Mouse (Mus musculus): Measurements from ENCODE around the gene Ccdc82. TPM values are rescaled to one million over a fixed set of nuclear protein-coding genes. Genes with fewer than 3 reads are reported as not detected.

Gene Ccdc82
- polyA plus RNA-seq (2014; fragmentation: Nextera tagmentation; extraction: Ambion mirVana), result 8.3 and 10.8 TPM in 2 replicates

DNA sequence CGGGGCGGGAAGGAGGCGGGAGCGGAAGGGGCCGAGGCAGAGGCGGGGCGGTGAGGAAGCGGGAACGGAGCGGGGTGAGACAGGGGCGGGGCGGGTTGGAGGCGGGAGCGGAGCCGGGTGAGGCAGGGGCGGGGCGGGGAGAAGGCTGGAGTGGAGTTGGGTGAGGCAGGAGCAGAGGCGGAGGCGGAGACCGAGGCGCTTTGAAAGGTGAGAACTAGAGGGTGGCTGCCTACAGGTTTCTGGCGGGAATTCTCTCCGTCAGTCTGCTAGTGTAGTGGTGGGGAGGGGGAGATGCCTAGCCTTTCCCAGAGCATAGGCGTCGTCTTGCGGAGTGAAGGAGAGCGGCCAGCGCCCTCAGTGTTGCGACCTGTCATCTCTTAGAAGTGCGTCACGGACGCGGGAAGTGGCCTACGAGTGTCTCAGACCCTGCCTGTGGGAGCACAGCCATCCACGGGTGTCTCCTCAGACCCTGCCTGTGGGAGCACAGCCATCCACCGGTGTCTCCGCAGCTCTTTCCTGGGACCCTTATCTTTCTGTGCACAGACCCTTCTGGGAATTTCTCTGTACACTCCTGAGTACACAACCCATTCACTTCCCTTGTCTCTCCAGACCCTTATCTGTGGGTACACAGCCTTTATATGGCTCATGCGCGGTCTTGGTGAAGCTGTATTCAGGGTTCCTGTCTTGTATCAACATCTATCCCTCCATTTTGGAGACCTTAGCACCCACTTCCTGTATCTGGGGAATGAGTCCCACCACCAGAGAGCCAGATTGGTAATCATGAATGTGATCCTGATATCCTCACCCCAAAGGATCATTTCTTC is at the start of gene Ccdc82:
Gene Ccdc82 (plus strand): TSS at position 141 of the 824 bp plus-strand sequence.
- H3K9me3 ChIP-seq (ENCODE audit: control insufficient read depth, low read length), result no peaks in the 10 kb centered on the region
- ATAC-seq (ENCODE audit: low FRiP score, low TSS enrichment), result peak; percentile 99
- no peaks in the 10 kb centered on the region for H3K4me1 ChIP-seq (ENCODE audit: control insufficient read depth, insufficient read depth, low read length)
- peak within 1 kb of the TSS; percentile 60 for H3K4me3 ChIP-seq (ENCODE audit: low read length)
- no peaks in the 10 kb centered on the region for H3K27me3 ChIP-seq (ENCODE audit: control insufficient read depth, insufficient read depth, low read length)
- no peaks in the 10 kb centered on the region for H3K36me3 ChIP-seq (ENCODE audit: control insufficient read depth, insufficient read depth, low read length)
- peak within 1 kb of the TSS; percentile 67 for H3K4me2 ChIP-seq (replicated peaks; ENCODE audit: low read depth, low read length)
- peak within 1 kb of the TSS; percentile 65 for H3K9ac ChIP-seq (ENCODE audit: low read depth, low read length)
- H3K27ac ChIP-seq (ENCODE audit: low read depth, low read length), result peak within 1 kb of the TSS; percentile 63; the same call in 1 of the 2 replicates
- WGBS, result 3% methylated on average over 30 of the region's 39 CpGs

- 75% methylated on average over 3 of the region's 3 CpGs for WGBS
- Histone ChIP-seq H3K4me2 (replicated peaks; ENCODE audit: low read depth, low read length) (no peak overlapping the region), H3K27ac (ENCODE audit: low read depth, low read length) (no peak overlapping the region), H3K36me3 (ENCODE audit: control insufficient read depth, insufficient read depth, low read length) (no peaks in the 10 kb centered on the region), H3K4me1 (ENCODE audit: control insufficient read depth, insufficient read depth, low read length) (no peaks in the 10 kb centered on the region), H3K9ac (ENCODE audit: low read depth, low read length) (no peak overlapping the region), H3K27me3 (ENCODE audit: control insufficient read depth, insufficient read depth, low read length) (no peaks in the 10 kb centered on the region), H3K4me3 (ENCODE audit: low read length) (no peak overlapping the region), H3K9me3 (ENCODE audit: control insufficient read depth, low read length) (no peaks in the 10 kb centered on the region)
- ATAC-seq (ENCODE audit: low FRiP score, low TSS enrichment), result no peak
Measured at GRCm38 (mm10) chr9:13200079-13200478, 46.7 kb upstream of the Ccdc82 start.

DNA sequence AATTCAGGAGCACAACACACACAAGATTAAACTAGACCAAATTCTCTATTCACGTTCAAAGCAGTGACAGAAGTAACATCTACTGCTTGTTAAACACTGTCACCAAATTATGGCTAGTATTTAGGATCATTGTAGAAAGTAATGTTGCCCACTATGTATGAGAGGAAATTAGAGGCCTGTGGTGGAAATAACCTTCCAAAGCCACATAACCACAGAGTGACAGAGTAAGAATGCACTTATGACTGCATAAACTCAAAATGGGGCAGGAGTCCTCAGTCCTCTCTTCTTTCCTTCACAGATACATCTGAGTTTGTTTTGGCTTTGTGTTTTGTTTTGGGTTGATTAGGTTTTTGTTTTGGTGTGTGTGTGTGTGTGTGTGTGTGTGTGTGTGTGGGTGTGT is 43.6 kb upstream of the Ccdc82 start:
- Histone ChIP-seq H3K4me2 (replicated peaks; ENCODE audit: low read depth, low read length) (no peak overlapping the region), H3K27me3 (ENCODE audit: control insufficient read depth, insufficient read depth, low read length) (no peaks in the 10 kb centered on the region), H3K36me3 (ENCODE audit: control insufficient read depth, insufficient read depth, low read length) (no peaks in the 10 kb centered on the region), H3K9me3 (ENCODE audit: control insufficient read depth, low read length) (no peaks in the 10 kb centered on the region), H3K9ac (ENCODE audit: low read depth, low read length) (no peak overlapping the region), H3K4me1 (ENCODE audit: control insufficient read depth, insufficient read depth, low read length) (no peaks in the 10 kb centered on the region), H3K27ac (ENCODE audit: low read depth, low read length) (no peak overlapping the region), H3K4me3 (ENCODE audit: low read length) (no peak overlapping the region)
- 85% methylated on average over 1 of the region's 1 CpGs for WGBS
- ATAC-seq (ENCODE audit: low FRiP score, low TSS enrichment), result no peak

DNA sequence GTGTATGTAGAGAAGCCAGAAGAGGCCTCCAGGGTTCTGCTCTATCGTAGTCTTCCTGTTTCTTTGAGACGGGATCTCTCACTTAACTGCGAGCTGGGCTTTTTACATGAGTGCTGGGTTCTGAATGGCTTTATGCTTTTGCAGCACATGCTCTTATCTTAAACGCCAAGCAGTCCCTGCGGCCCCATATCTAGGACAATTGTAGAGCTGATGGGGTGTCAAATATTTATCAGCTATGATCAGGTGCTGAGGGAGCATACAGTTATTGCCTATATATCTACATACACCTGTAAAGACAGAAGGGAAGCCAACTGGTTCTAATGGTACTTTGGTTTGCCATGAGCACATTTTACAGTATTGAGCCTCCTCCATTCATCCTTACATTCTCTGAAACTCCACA is 43.1 kb upstream of the Ccdc82 start:
- no peaks in the 10 kb centered on the region for H3K27me3 ChIP-seq (ENCODE audit: control insufficient read depth, insufficient read depth, low read length)
- no peak overlapping the region for H3K4me3 ChIP-seq (ENCODE audit: low read length)
- 86% methylated on average over 5 of the region's 5 CpGs for WGBS
- no peaks in the 10 kb centered on the region for H3K36me3 ChIP-seq (ENCODE audit: control insufficient read depth, insufficient read depth, low read length)
- no peak for ATAC-seq (ENCODE audit: low FRiP score, low TSS enrichment)
- H3K9ac ChIP-seq (ENCODE audit: low read depth, low read length), result no peak overlapping the region
- H3K4me2 ChIP-seq (replicated peaks; ENCODE audit: low read depth, low read length), result no peak overlapping the region
- no peaks in the 10 kb centered on the region for H3K9me3 ChIP-seq (ENCODE audit: control insufficient read depth, low read length)
- H3K4me1 ChIP-seq (ENCODE audit: control insufficient read depth, insufficient read depth, low read length), result no peaks in the 10 kb centered on the region
- H3K27ac ChIP-seq (ENCODE audit: low read depth, low read length), result no peak overlapping the region

DNA sequence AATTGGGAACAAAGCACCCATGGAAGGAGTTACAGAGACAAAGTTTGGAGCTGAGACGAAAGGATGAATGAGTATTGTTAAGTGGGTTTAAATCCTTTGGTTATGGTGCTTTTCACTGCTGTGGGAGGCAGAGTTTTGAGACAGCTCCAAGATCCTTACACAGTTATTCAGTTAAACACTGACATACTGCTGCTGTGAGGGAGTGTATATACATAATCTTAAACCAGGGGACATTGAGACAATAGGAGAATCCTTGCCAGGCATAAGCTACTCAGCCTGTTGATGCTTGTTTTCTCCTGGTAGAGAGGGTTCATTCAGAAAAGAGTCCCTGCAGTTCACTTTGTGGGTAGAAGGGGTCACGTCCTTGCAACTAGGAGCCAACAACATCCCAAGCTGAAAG is 40.4 kb upstream of the Ccdc82 start:
- Histone ChIP-seq H3K27me3 (ENCODE audit: control insufficient read depth, insufficient read depth, low read length) (no peaks in the 10 kb centered on the region), H3K36me3 (ENCODE audit: control insufficient read depth, insufficient read depth, low read length) (no peaks in the 10 kb centered on the region), H3K4me2 (replicated peaks; ENCODE audit: low read depth, low read length) (no peak overlapping the region), H3K4me1 (ENCODE audit: control insufficient read depth, insufficient read depth, low read length) (no peaks in the 10 kb centered on the region), H3K4me3 (ENCODE audit: low read length) (no peak overlapping the region), H3K9me3 (ENCODE audit: control insufficient read depth, low read length) (no peaks in the 10 kb centered on the region), H3K9ac (ENCODE audit: low read depth, low read length) (no peak overlapping the region), H3K27ac (ENCODE audit: low read depth, low read length) (no peak overlapping the region)
- 78% methylated on average over 2 of the region's 2 CpGs for WGBS
- no peak for ATAC-seq (ENCODE audit: low FRiP score, low TSS enrichment)

DNA sequence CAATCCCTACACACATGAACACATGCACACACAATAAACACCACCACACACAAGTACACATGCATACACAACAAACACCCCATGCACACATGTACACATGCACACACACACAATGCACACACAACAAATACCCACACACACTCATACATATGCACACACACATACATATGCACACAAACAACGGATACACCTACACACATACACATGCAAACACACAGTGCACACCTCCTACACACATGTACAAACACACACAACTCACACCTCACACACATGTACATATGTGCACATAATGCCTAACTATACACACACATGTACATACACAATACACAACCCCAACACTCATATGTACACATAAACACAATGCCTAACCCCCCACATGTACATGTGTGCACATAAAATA is 20.9 kb upstream of the Ccdc82 start:
- no peaks in the 10 kb centered on the region for H3K27me3 ChIP-seq (ENCODE audit: control insufficient read depth, insufficient read depth, low read length)
- no peak overlapping the region for H3K9ac ChIP-seq (ENCODE audit: low read depth, low read length)
- H3K4me2 ChIP-seq (replicated peaks; ENCODE audit: low read depth, low read length), result no peak overlapping the region
- peaks cover 7% of the 10 kb centered on the region; the same call in 1 of the 2 replicates for H3K9me3 ChIP-seq (ENCODE audit: control insufficient read depth, low read length)
- H3K4me1 ChIP-seq (ENCODE audit: control insufficient read depth, insufficient read depth, low read length), result no peaks in the 10 kb centered on the region
- WGBS, result 92% methylated on average over 1 of the region's 1 CpGs
- no peak overlapping the region for H3K27ac ChIP-seq (ENCODE audit: low read depth, low read length)
- H3K36me3 ChIP-seq (ENCODE audit: control insufficient read depth, insufficient read depth, low read length), result no peaks in the 10 kb centered on the region
- no peak for ATAC-seq (ENCODE audit: low FRiP score, low TSS enrichment)
- H3K4me3 ChIP-seq (ENCODE audit: low read length), result no peak overlapping the region

DNA sequence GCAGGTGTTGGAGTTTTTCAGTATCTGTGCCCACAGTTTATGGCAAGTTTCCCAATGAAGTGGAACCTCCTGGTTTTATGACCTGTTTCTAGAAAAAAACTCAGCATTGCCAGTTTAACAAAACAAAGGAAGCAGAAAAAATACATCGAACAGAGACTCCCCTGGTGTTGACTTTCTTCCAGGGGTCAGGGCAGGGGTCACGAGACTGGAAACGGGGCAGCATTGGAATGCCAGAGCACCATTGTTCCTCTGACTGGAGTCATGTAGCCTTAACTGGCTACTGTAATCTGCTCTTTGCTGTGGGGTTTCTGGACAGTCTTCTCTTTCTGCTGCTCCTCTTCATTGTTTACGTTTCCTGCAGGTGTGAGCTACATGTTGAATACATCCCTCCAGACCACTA is 16.2 kb upstream of the Ccdc82 start:
- Histone ChIP-seq H3K4me3 (ENCODE audit: low read length) (no peak overlapping the region), H3K36me3 (ENCODE audit: control insufficient read depth, insufficient read depth, low read length) (no peaks in the 10 kb centered on the region), H3K27me3 (ENCODE audit: control insufficient read depth, insufficient read depth, low read length) (no peaks in the 10 kb centered on the region), H3K27ac (ENCODE audit: low read depth, low read length) (no peak overlapping the region), H3K9ac (ENCODE audit: low read depth, low read length) (no peak overlapping the region), H3K4me1 (ENCODE audit: control insufficient read depth, insufficient read depth, low read length) (no peaks in the 10 kb centered on the region), H3K4me2 (replicated peaks; ENCODE audit: low read depth, low read length) (no peak overlapping the region), H3K9me3 (ENCODE audit: control insufficient read depth, low read length) (peaks cover 7% of the 10 kb centered on the region; the same call in 1 of the 2 replicates)
- 8% methylated on average over 4 of the region's 4 CpGs for WGBS
- ATAC-seq (ENCODE audit: low FRiP score, low TSS enrichment), result peak; percentile 62; the same call in 1 of the 2 replicates

DNA sequence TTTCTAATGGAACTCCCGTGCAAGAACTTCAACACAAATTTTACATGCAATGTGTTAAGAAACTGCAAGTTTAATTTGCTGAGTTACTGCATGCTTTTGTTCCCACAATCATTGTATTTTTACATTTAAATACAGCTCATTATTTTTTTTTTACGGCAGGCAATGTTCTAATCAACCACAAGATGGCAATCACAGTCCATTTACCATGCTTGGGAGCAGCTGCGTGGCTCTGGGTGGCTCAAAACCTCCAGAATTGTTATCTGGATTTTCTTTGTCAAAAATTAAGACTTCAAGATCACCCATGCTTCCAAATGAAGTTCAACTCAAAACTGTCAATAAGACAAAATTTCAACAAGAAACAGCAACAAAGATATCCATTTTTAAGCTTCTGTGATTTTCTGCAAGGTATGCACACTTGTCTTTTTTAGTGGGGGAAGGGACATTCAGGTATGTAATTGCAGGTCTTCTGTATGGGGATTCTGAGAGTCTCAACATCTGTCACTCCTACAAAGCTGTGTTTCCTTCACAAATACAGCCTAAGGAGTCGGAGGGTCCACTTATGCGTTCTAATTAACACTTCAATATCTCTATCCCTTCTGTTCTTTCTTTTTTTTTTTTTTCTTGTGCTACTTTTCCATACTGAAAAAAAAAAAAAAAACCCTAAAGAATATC is 15.1 kb upstream of the Ccdc82 start:
- Histone ChIP-seq H3K9ac (ENCODE audit: low read depth, low read length) (no peak overlapping the region), H3K9me3 (ENCODE audit: control insufficient read depth, low read length) (peaks cover 7% of the 10 kb centered on the region; the same call in 1 of the 2 replicates), H3K36me3 (ENCODE audit: control insufficient read depth, insufficient read depth, low read length) (no peaks in the 10 kb centered on the region), H3K4me2 (replicated peaks; ENCODE audit: low read depth, low read length) (no peak overlapping the region), H3K27me3 (ENCODE audit: control insufficient read depth, insufficient read depth, low read length) (no peaks in the 10 kb centered on the region), H3K4me3 (ENCODE audit: low read length) (no peak overlapping the region), H3K4me1 (ENCODE audit: control insufficient read depth, insufficient read depth, low read length) (no peaks in the 10 kb centered on the region), H3K27ac (ENCODE audit: low read depth, low read length) (no peak overlapping the region)
- 0 out of 2 replicates have a peak, but pooled peaks have one; percentile 52 for ATAC-seq (ENCODE audit: low FRiP score, low TSS enrichment)
- 17% methylated on average over 5 of the region's 5 CpGs for WGBS

GRCm38 (mm10) chr9:13242321-13242720 is 4.4 kb upstream of the Ccdc82 start:
- Histone ChIP-seq H3K27ac (ENCODE audit: low read depth, low read length) (no peak overlapping the region), H3K27me3 (ENCODE audit: control insufficient read depth, insufficient read depth, low read length) (no peaks in the 10 kb centered on the region), H3K36me3 (ENCODE audit: control insufficient read depth, insufficient read depth, low read length) (no peaks in the 10 kb centered on the region), H3K4me3 (ENCODE audit: low read length) (no peak overlapping the region), H3K4me2 (replicated peaks; ENCODE audit: low read depth, low read length) (no peak overlapping the region), H3K9me3 (ENCODE audit: control insufficient read depth, low read length) (no peaks in the 10 kb centered on the region), H3K4me1 (ENCODE audit: control insufficient read depth, insufficient read depth, low read length) (no peaks in the 10 kb centered on the region), H3K9ac (ENCODE audit: low read depth, low read length) (no peak overlapping the region)
- ATAC-seq (ENCODE audit: low FRiP score, low TSS enrichment), result no peak
